Mouse (Mus musculus): ENCODE results near the gene Pacrg.

- TF ChIP-seq CTCF (IDR thresholded peaks at IDR 0.05; ENCODE audit: extremely low read depth, insufficient read depth, low read length), result no peak
- TF ChIP-seq POLR2A (IDR thresholded peaks at IDR 0.05; ENCODE audit: extremely low read depth, insufficient read depth, low read length), result no peak
Observed at GRCm38 (mm10) chr17:10558671-10559070, 281.4 kb downstream of the Pacrg start.
